Mouse (Mus musculus): Measurements from ENCODE around the gene Arl4a. TPM values are rescaled to one million over a fixed set of nuclear protein-coding genes. Genes with fewer than 3 reads are reported as not detected.

The Arl4a gene
- polyA plus RNA-seq, 1 experiment from 2014 or later = 139 TPM

DNA sequence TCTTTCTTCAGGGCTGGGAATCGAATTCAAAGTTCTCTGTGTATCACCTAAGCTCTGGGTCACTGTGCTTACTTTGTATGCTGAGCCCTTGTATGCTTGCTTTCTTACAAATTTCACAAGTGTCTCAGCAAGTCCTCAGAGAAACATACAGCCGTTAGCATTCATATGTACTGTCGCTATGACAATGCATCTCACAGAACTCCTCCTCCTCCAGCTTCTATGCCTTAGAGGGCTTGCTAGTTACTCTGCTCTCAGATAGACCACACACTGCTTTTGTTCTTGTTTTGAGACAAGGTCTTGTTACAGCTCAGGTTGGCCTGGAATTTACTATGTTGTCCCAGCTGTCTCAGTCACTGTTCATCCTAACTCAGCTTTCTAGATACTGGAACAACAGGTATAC is 15.5 kb downstream of the Arl4a start:
- WGBS = 85% methylated on average over 3 of the region's 3 CpGs

DNA sequence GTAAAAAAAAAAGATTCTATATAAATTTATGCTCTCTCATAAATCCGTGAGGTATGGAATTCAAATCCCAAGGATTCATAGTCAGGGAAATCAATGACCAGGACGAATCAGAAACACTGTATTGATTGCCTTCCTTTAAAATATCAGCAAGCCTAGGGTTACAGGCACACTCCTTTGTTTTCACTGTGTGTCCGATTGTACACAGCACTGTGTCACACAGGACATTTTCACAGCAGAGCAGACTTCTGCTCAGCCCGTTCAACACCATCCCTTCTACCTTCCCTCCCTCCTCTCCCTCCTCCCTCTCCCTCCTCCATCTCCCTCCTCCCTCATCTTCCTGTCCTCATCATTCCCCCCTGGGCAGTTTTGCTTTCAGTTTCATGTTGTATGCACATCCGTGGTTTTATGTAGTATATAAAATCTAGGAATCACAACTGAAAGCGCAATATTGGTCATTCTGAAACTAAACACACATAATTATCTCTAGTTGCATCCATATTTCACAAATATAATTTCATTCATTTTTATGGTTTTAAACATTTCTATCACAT is 19.8 kb downstream of the Arl4a start:
- WGBS = 78% methylated on average over 6 of the region's 6 CpGs

More for the DNA sequence above, 15.5 kb downstream of the Arl4a start:
- H3K9me3 ChIP-seq (ENCODE audit: control insufficient read depth, low read length) = no peaks in the 10 kb centered on the region
- no peak overlapping the region for H3K4me2 ChIP-seq (ENCODE audit: low read length)
- ATAC-seq (ENCODE audit: low FRiP score, low TSS enrichment) (no peak), DNase-seq (no peak)
- no peaks in the 10 kb centered on the region for H3K4me1 ChIP-seq (ENCODE audit: control insufficient read depth, insufficient read depth, low read length)
- H3K27me3 ChIP-seq (ENCODE audit: control insufficient read depth, insufficient read depth, low read length) = no peaks in the 10 kb centered on the region
- H3K27ac ChIP-seq (replicated peaks; ENCODE audit: low read depth, low read length) = no peak overlapping the region
- no peak overlapping the region for H3K9ac ChIP-seq (replicated peaks; ENCODE audit: low read length)
- no peak overlapping the region for H3K4me3 ChIP-seq (replicated peaks; ENCODE audit: low read depth, low read length)
- no peaks in the 10 kb centered on the region for H3K36me3 ChIP-seq (ENCODE audit: control insufficient read depth, insufficient read depth, low read length)

DNA sequence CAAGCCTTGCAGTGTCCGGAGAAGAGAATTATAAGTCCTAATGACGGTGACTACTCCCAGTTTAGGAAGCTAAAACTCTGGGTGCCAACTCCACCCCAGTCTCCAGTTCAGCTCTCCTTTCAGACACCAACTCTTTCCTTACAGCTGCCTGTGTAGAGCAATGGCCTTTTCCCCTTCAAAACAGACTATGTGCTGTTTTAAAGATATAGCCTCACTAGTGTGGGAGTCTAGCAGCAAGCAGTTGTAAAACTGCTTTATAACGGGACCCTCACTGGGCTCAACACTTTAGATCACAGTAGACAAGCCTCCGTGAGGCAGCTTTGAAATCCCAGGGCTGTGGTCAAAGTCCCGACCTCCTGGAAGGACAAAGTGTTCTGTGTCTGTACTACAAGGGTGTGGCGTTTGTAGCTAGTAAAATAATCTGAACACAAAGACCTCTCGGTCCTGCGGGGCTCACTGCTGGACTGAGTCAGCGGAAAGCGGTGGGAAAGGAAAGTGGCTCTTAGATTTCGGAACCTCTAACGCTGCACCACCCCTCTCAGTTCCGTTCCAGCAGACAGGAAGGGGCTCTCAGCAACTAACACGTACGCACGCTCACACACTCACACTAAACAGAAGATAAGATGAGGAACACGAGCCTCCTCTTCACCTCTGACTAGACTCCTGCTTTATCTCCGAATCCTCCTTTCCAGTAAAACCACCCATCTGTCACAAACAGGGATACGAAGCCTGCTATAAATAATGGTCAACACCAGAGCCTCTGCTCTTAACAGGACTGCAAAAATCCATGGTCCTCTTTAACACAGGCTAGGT is 21.0 kb downstream of the Arl4a start:
- Histone ChIP-seq H3K27ac (replicated peaks; ENCODE audit: low read depth, low read length) (no peak overlapping the region; the same call in 1 of the 2 replicates), H3K27me3 (ENCODE audit: control insufficient read depth, insufficient read depth, low read length) (no peaks in the 10 kb centered on the region), H3K4me1 (ENCODE audit: control insufficient read depth, insufficient read depth, low read length) (peaks cover 8% of the 10 kb centered on the region; the same call in 1 of the 2 replicates), H3K4me3 (replicated peaks; ENCODE audit: low read depth, low read length) (peak overlapping the region; percentile 10), H3K9me3 (ENCODE audit: control insufficient read depth, low read length) (no peaks in the 10 kb centered on the region), H3K4me2 (ENCODE audit: low read length) (peak overlapping the region; percentile 47), H3K9ac (replicated peaks; ENCODE audit: low read length) (peak overlapping the region; percentile 37), H3K36me3 (ENCODE audit: control insufficient read depth, insufficient read depth, low read length) (no peaks in the 10 kb centered on the region)
- DNase-seq (peak; percentile 46), ATAC-seq (ENCODE audit: low FRiP score, low TSS enrichment) (0 out of 2 replicates have a peak, but pooled peaks have one; percentile 17)
- WGBS = 38% methylated on average over 19 of the region's 19 CpGs

More for the DNA sequence above, 19.8 kb downstream of the Arl4a start:
- Histone ChIP-seq H3K27ac (replicated peaks; ENCODE audit: low read depth, low read length) (no peak overlapping the region), H3K9ac (replicated peaks; ENCODE audit: low read length) (no peak overlapping the region), H3K27me3 (ENCODE audit: control insufficient read depth, insufficient read depth, low read length) (no peaks in the 10 kb centered on the region), H3K36me3 (ENCODE audit: control insufficient read depth, insufficient read depth, low read length) (no peaks in the 10 kb centered on the region), H3K4me1 (ENCODE audit: control insufficient read depth, insufficient read depth, low read length) (peaks cover 8% of the 10 kb centered on the region; the same call in 1 of the 2 replicates), H3K4me3 (replicated peaks; ENCODE audit: low read depth, low read length) (no peak overlapping the region), H3K9me3 (ENCODE audit: control insufficient read depth, low read length) (no peaks in the 10 kb centered on the region), H3K4me2 (ENCODE audit: low read length) (no peak overlapping the region)
- ATAC-seq (ENCODE audit: low FRiP score, low TSS enrichment) (no peak), DNase-seq (no peak)

DNA sequence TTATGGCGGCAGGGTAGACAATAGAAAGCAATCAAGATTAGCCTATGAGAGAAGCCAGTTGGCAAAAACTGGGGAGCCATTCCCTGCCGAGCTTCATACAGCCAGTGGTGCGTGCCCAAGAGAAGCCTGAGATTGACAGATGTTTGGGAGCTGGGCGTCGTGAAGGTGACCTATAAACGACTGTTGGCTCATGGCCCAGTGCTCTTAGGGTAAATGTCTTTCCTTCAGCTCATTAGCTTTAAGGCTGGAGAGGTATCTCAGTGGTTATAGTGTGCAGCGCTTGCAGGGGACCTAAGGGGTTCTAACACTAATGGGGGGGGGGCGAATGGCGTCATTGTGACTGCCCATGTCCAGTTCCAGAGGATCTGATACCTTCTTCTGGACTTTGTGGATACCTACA is 21.8 kb downstream of the Arl4a start:
- peaks cover 8% of the 10 kb centered on the region; the same call in 1 of the 2 replicates for H3K4me1 ChIP-seq (ENCODE audit: control insufficient read depth, insufficient read depth, low read length)
- no peak overlapping the region for H3K4me3 ChIP-seq (replicated peaks; ENCODE audit: low read depth, low read length)
- no peaks in the 10 kb centered on the region for H3K27me3 ChIP-seq (ENCODE audit: control insufficient read depth, insufficient read depth, low read length)
- H3K9me3 ChIP-seq (ENCODE audit: control insufficient read depth, low read length) = no peaks in the 10 kb centered on the region
- ATAC-seq (ENCODE audit: low FRiP score, low TSS enrichment) (no peak), DNase-seq (no peak)
- H3K36me3 ChIP-seq (ENCODE audit: control insufficient read depth, insufficient read depth, low read length) = no peaks in the 10 kb centered on the region
- H3K4me2 ChIP-seq (ENCODE audit: low read length) = no peak overlapping the region
- H3K9ac ChIP-seq (replicated peaks; ENCODE audit: low read length) = no peak overlapping the region
- 54% methylated on average over 9 of the region's 9 CpGs for WGBS
- no peak overlapping the region for H3K27ac ChIP-seq (replicated peaks; ENCODE audit: low read depth, low read length)

DNA sequence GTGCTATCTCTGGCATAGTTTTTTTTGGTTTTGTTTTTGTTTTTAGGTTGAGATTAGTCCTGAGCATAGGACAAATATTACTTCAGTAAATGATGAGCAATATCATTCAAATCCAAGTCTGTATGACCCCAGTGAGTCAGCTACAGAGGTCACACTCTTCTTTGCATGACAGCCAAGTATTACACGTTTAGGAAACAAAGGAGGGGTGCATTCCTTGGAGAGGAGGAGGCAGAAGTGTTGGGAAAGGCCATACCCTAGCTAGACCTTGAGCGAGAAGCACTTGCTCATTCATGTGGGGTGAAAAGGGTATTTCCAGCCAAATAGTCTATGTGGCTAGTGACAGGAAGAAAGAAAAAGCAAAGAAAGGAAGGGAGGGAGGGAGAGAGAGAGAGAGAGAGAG is 28.0 kb downstream of the Arl4a start:
- Histone ChIP-seq H3K36me3 (ENCODE audit: control insufficient read depth, insufficient read depth, low read length) (no peaks in the 10 kb centered on the region), H3K4me1 (ENCODE audit: control insufficient read depth, insufficient read depth, low read length) (no peaks in the 10 kb centered on the region), H3K9me3 (ENCODE audit: control insufficient read depth, low read length) (no peaks in the 10 kb centered on the region), H3K9ac (replicated peaks; ENCODE audit: low read length) (no peak overlapping the region), H3K4me3 (replicated peaks; ENCODE audit: low read depth, low read length) (no peak overlapping the region), H3K27ac (replicated peaks; ENCODE audit: low read depth, low read length) (no peak overlapping the region), H3K4me2 (ENCODE audit: low read length) (no peak overlapping the region), H3K27me3 (ENCODE audit: control insufficient read depth, insufficient read depth, low read length) (no peaks in the 10 kb centered on the region)
- WGBS = 60% methylated on average over 2 of the region's 2 CpGs
- ATAC-seq (ENCODE audit: low FRiP score, low TSS enrichment) = no peak
- DNase-seq = no peak

DNA sequence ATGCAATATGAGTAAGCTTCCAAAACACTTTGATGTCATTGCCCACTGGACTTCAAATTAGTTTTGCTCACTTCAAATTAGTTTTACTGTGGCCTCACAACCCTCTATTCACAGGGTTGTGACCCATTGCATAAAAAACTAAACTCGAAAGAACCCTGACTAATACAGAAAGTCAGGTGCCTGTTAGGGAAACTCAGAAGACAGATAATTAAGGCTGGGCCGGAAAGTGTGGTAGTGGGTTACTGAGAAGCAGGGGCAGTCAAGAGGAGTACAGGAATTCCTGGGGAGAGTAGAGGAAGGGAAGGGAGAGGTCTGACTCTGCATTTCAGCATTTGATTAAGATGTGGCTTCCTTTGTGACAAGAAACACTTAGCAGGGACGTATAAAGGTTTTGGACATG is 29.4 kb downstream of the Arl4a start:
- ATAC-seq (ENCODE audit: low FRiP score, low TSS enrichment) = no peak
- DNase-seq = no peak
- WGBS = 61% methylated on average over 3 of the region's 3 CpGs
- no peak overlapping the region for H3K27ac ChIP-seq (replicated peaks; ENCODE audit: low read depth, low read length)
- H3K36me3 ChIP-seq (ENCODE audit: control insufficient read depth, insufficient read depth, low read length) = no peaks in the 10 kb centered on the region
- H3K4me2 ChIP-seq (ENCODE audit: low read length) = no peak overlapping the region
- no peak overlapping the region for H3K9ac ChIP-seq (replicated peaks; ENCODE audit: low read length)
- H3K9me3 ChIP-seq (ENCODE audit: control insufficient read depth, low read length) = no peaks in the 10 kb centered on the region
- no peak overlapping the region for H3K4me3 ChIP-seq (replicated peaks; ENCODE audit: low read depth, low read length)
- H3K27me3 ChIP-seq (ENCODE audit: control insufficient read depth, insufficient read depth, low read length) = no peaks in the 10 kb centered on the region
- H3K4me1 ChIP-seq (ENCODE audit: control insufficient read depth, insufficient read depth, low read length) = no peaks in the 10 kb centered on the region

DNA sequence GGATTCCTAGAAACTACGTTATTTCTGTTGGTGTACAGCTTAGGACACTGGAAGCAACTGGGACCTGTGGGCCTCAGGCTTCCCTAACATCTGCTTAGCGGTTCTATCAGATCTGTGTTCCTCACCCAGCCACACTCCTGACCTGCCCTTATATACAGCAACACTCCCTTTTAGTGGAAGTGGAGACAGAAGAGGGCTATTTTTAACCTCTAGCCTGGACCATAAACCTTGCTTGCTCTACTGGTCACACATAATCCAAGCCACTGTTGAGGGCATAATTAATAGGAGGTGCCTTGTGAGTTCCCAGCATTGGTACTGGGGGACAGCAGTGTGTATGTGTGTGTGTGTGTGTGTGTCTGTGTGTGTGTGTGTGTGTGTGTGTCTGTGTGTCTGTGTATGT is 33.1 kb downstream of the Arl4a start:
- WGBS = 83% methylated on average over 2 of the region's 2 CpGs
- H3K27me3 ChIP-seq (ENCODE audit: control insufficient read depth, insufficient read depth, low read length) = no peaks in the 10 kb centered on the region
- no peak overlapping the region for H3K27ac ChIP-seq (replicated peaks; ENCODE audit: low read depth, low read length)
- H3K4me1 ChIP-seq (ENCODE audit: control insufficient read depth, insufficient read depth, low read length) = no peaks in the 10 kb centered on the region
- no peaks in the 10 kb centered on the region for H3K36me3 ChIP-seq (ENCODE audit: control insufficient read depth, insufficient read depth, low read length)
- DNase-seq = no peak
- no peak overlapping the region for H3K4me3 ChIP-seq (replicated peaks; ENCODE audit: low read depth, low read length)
- H3K9ac ChIP-seq (replicated peaks; ENCODE audit: low read length) = no peak overlapping the region
- H3K9me3 ChIP-seq (ENCODE audit: control insufficient read depth, low read length) = no peaks in the 10 kb centered on the region
- ATAC-seq (ENCODE audit: low FRiP score, low TSS enrichment) = no peak
- no peak overlapping the region for H3K4me2 ChIP-seq (ENCODE audit: low read length)

DNA sequence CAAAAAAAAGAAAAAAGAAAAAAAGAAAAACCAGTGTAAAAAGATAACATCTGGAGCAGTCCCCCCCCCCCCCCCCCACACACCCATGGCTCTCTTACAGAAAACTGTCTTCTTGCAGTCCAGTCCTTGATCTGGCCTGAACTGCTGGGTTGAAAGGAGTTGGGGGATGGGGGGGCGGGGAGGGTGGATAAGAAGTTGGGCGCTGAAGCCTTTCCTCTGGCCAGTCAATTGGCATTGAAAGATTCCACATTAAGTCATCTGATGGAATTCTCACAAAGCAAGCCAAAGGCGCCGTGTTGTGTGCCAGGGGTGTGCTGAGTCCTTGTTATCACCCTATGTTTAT is 39.0 kb downstream of the Arl4a start:
- 13% methylated on average over 4 of the region's 4 CpGs for WGBS
- H3K4me3 ChIP-seq (replicated peaks; ENCODE audit: low read depth, low read length) = no peak overlapping the region
- H3K4me1 ChIP-seq (ENCODE audit: control insufficient read depth, insufficient read depth, low read length) = 0 out of 2 replicates have a peak, but pooled peaks cover 11% of the 10 kb centered on the region
- no peaks in the 10 kb centered on the region for H3K9me3 ChIP-seq (ENCODE audit: control insufficient read depth, low read length)
- DNase-seq (no peak), ATAC-seq (ENCODE audit: low FRiP score, low TSS enrichment) (no peak)
- no peak overlapping the region; the same call in 1 of the 2 replicates for H3K4me2 ChIP-seq (ENCODE audit: low read length)
- H3K36me3 ChIP-seq (ENCODE audit: control insufficient read depth, insufficient read depth, low read length) = no peaks in the 10 kb centered on the region
- H3K27me3 ChIP-seq (ENCODE audit: control insufficient read depth, insufficient read depth, low read length) = no peaks in the 10 kb centered on the region
- no peak overlapping the region for H3K27ac ChIP-seq (replicated peaks; ENCODE audit: low read depth, low read length)
- H3K9ac ChIP-seq (replicated peaks; ENCODE audit: low read length) = no peak overlapping the region

All from midbrain, embryonic 14.5 days (tissue).